Mouse (Mus musculus) liver, adult (tissue): Measurements from ENCODE around the gene Slc35b3.

Experiments used
- GATA4 ChIP-seq: IDR thresholded peaks from 2 replicates; pipeline ENCODE4 v1.6.1; 2014; ENCODE audit warnings: mild to moderate bottlenecking, low read length; ENCODE audit not compliant: insufficient replicate concordance

The Slc35b3 gene

GRCm38 (mm10) chr13:38892364-38892763 lies 68.3 kb downstream of the Slc35b3 start:
- TF ChIP-seq GATA4 = no peak
